ENCODE assay signal across 8 mouse cellular contexts in genomic region chr1:36367698-36368097, GRCm38 (mm10). TPM values are rescaled to one million over a fixed set of nuclear protein-coding genes. Genes with fewer than 3 reads are reported as not detected.
DNase-seq lines count a peak whose midpoint lies in the region; ATAC-seq and TF ChIP-seq lines count a peak whose summit lies in the region.

No protein-coding gene starts in this region.

- no peak overlapping the region for H3K27ac ChIP-seq in heart, embryonic 13.5 days (replicated peaks)
- no peak overlapping the region for H3K27ac ChIP-seq in MEL (ENCODE audit: control insufficient read depth, low read depth, low read length)
- H3K27ac ChIP-seq in forebrain, embryonic 16.5 days (ENCODE audit: low read length): no peak overlapping the region
- no peak overlapping the region for H3K27ac ChIP-seq in liver, embryonic 11.5 days (ENCODE audit: low read depth, low read length)
- no peak overlapping the region for H3K27ac ChIP-seq in stomach, postnatal 0 days (replicated peaks)

- TF ChIP-seq CTCF in MEL (IDR thresholded peaks at IDR 0.05 in 2 of 3, conservative IDR thresholded peaks at IDR 0.05 in 1 of 3; ENCODE audit: control insufficient read depth in 1 of 3, insufficient read depth in 1 of 3, low read depth in 2 of 3, low read length in 3 of 3, poor library complexity in 1 of 3, severe bottlenecking in 1 of 3): no peak
- TF ChIP-seq CTCF in stomach, postnatal 0 days (IDR thresholded peaks at IDR 0.05; ENCODE audit: low read depth): no peak

- H3K9me3 ChIP-seq in heart, embryonic 13.5 days: no peaks in the 10 kb centered on the region
- no peaks in the 10 kb centered on the region for H3K9me3 ChIP-seq in MEL (replicated peaks; ENCODE audit: insufficient read depth, low read length)
- no peaks in the 10 kb centered on the region for H3K9me3 ChIP-seq in forebrain, embryonic 16.5 days (ENCODE audit: control insufficient read depth, low read length)
- no peaks in the 10 kb centered on the region for H3K9me3 ChIP-seq in liver, embryonic 11.5 days (ENCODE audit: control insufficient read depth, low read length)
- no peaks in the 10 kb centered on the region for H3K9me3 ChIP-seq in stomach, postnatal 0 days (ENCODE audit: control insufficient read depth, low read length)

- no peak for TF ChIP-seq EP300 in MEL (IDR thresholded peaks at IDR 0.05; ENCODE audit: low read depth in 1 of 2, low read length in 2 of 2)
- no peak for TF ChIP-seq EP300 in stomach, postnatal 0 days (optimal IDR thresholded peaks at IDR 0.05)

- H3K36me3 ChIP-seq in heart, embryonic 13.5 days: peaks cover 39% of the 10 kb centered on the region
- H3K36me3 ChIP-seq in MEL (ENCODE audit: control insufficient read depth in 1 of 2, insufficient read depth in 2 of 2, low read length in 2 of 2): peaks cover 20 to 31% of the 10 kb centered on the region in 2 experiments
- H3K36me3 ChIP-seq in forebrain, embryonic 16.5 days (ENCODE audit: control insufficient read depth, insufficient read depth): peaks cover 6% of the 10 kb centered on the region; the same call in 1 of the 2 replicates
- H3K36me3 ChIP-seq in liver, embryonic 11.5 days (ENCODE audit: control insufficient read depth, insufficient read depth, low read length): peaks cover 13% of the 10 kb centered on the region; the same call in 1 of the 2 replicates
- H3K36me3 ChIP-seq in stomach, postnatal 0 days (ENCODE audit: control insufficient read depth, insufficient read depth, low read length): no peaks in the 10 kb centered on the region

- no peak for DNase-seq in heart, adult 18-20 months
- no peak for DNase-seq in MEL (ENCODE audit: low read depth, low spot score)
- no peak for DNase-seq in liver, embryonic 11.5 days (ENCODE audit: low spot score)
- DNase-seq in stomach, postnatal 0 days (ENCODE audit: low spot score): no peak
- no peak for DNase-seq in layer of hippocampus, adult 8-10 months (ENCODE audit: low spot score in 2 of 2)

- H3K4me3 ChIP-seq in heart, embryonic 13.5 days: peak overlapping the region; percentile 72
- peak overlapping the region; percentile 79 to 93 for H3K4me3 ChIP-seq in MEL (ENCODE audit: control insufficient read depth in 1 of 2, insufficient read depth in 1 of 2, low read depth in 2 of 2, low read length in 2 of 2)
- peak overlapping the region; percentile 93 for H3K4me3 ChIP-seq in forebrain, embryonic 16.5 days (replicated peaks; ENCODE audit: low read length)
- H3K4me3 ChIP-seq in liver, embryonic 11.5 days (ENCODE audit: low read depth, low read length): peak overlapping the region; percentile 77
- H3K4me3 ChIP-seq in stomach, postnatal 0 days (ENCODE audit: low read depth, low read length): peak overlapping the region; percentile 90

- TF ChIP-seq RAD21 in MEL (IDR thresholded peaks at IDR 0.05; ENCODE audit: low read depth, low read length): no peak

- no peak for TF ChIP-seq POLR2A in MEL (IDR thresholded peaks at IDR 0.05; ENCODE audit: control insufficient read depth in 1 of 2, insufficient read depth in 1 of 2, low read depth in 1 of 2, low read length in 2 of 2, poor library complexity in 1 of 2)

- H3K79me2 ChIP-seq in MEL (ENCODE audit: control insufficient read depth, insufficient read depth, low read length, poor library complexity): peaks cover 33% of the 10 kb centered on the region

- WGBS in heart, embryonic 13.5 days: 46% methylated on average over 12 of the region's 12 CpGs
- 40% methylated on average over 12 of the region's 12 CpGs for WGBS in forebrain, embryonic 16.5 days
- 58% methylated on average over 12 of the region's 12 CpGs for WGBS in liver, embryonic 11.5 days
- WGBS in stomach, postnatal 0 days: 37% methylated on average over 12 of the region's 12 CpGs

- H3K4me2 ChIP-seq in heart, embryonic 13.5 days: peak overlapping the region; percentile 81
- peak overlapping the region; percentile 86 for H3K4me2 ChIP-seq in forebrain, embryonic 16.5 days (ENCODE audit: low read length)
- H3K4me2 ChIP-seq in liver, embryonic 11.5 days: peak overlapping the region; percentile 89
- peak overlapping the region; percentile 77 for H3K4me2 ChIP-seq in stomach, postnatal 0 days (replicated peaks; ENCODE audit: low read depth)

- H3K4me1 ChIP-seq in heart, embryonic 13.5 days: peaks cover 14% of the 10 kb centered on the region
- H3K4me1 ChIP-seq in MEL (ENCODE audit: control insufficient read depth in 1 of 2, insufficient read depth in 2 of 2, low read length in 2 of 2): peaks cover 2 to 19% of the 10 kb centered on the region in 2 experiments; a peak in 2 of 4 replicates
- peaks cover 12% of the 10 kb centered on the region for H3K4me1 ChIP-seq in forebrain, embryonic 16.5 days (replicated peaks; ENCODE audit: control insufficient read depth, insufficient read depth, low read length)
- peaks cover 13% of the 10 kb centered on the region for H3K4me1 ChIP-seq in liver, embryonic 11.5 days (replicated peaks; ENCODE audit: control insufficient read depth, insufficient read depth, low read length)
- peaks cover 2% of the 10 kb centered on the region; the same call in 1 of the 2 replicates for H3K4me1 ChIP-seq in stomach, postnatal 0 days (replicated peaks; ENCODE audit: control insufficient read depth, insufficient read depth)

- no peak for ATAC-seq in heart, embryonic 13.5 days (ENCODE audit: extremely low read depth, insufficient number of reproducible peaks, low FRiP score, low TSS enrichment)
- no peak for ATAC-seq in forebrain, embryonic 16.5 days
- ATAC-seq in liver, embryonic 11.5 days (replicated peaks; ENCODE audit: low FRiP score): no peak
- no peak for ATAC-seq in stomach, postnatal 0 days (ENCODE audit: low FRiP score, low TSS enrichment)
- no peak for ATAC-seq in activated CD4-positive, CD25-positive, alpha-beta regulatory T cell, adult 4 months

- H3K27me3 ChIP-seq in heart, embryonic 13.5 days (replicated peaks): no peaks in the 10 kb centered on the region
- no peaks in the 10 kb centered on the region for H3K27me3 ChIP-seq in MEL (ENCODE audit: control insufficient read depth in 1 of 2, insufficient read depth in 2 of 2, low read length in 2 of 2)
- no peaks in the 10 kb centered on the region for H3K27me3 ChIP-seq in forebrain, embryonic 16.5 days (replicated peaks; ENCODE audit: control insufficient read depth, insufficient read depth, low read length)
- H3K27me3 ChIP-seq in liver, embryonic 11.5 days (replicated peaks; ENCODE audit: control insufficient read depth, insufficient read depth, low read length): no peaks in the 10 kb centered on the region
- no peaks in the 10 kb centered on the region for H3K27me3 ChIP-seq in stomach, postnatal 0 days (ENCODE audit: control insufficient read depth, insufficient read depth, low read length)

- H3K9ac ChIP-seq in heart, embryonic 13.5 days: peak overlapping the region; percentile 92
- peak overlapping the region; percentile 91 for H3K9ac ChIP-seq in MEL (ENCODE audit: control insufficient read depth, low read depth, low read length, poor library complexity, severe bottlenecking)
- no peak overlapping the region; the same call in 1 of the 2 replicates for H3K9ac ChIP-seq in forebrain, embryonic 16.5 days (replicated peaks; ENCODE audit: low read depth, low read length)
- peak overlapping the region; percentile 86 for H3K9ac ChIP-seq in liver, embryonic 11.5 days (ENCODE audit: low read depth, low read length)
- H3K9ac ChIP-seq in stomach, postnatal 0 days (ENCODE audit: low read length): 0 out of 2 replicates have a peak overlapping the region, but pooled peaks have one; percentile 13

TF ChIP-seq in MEL, 35 proteins besides CTCF, POLR2A, EP300 and RAD21:
- TF ChIP-seq ZMIZ1 (IDR thresholded peaks at IDR 0.05; ENCODE audit: low read depth, low read length) (no peak), MAX (IDR thresholded peaks at IDR 0.05; ENCODE audit: low read length) (no peak), POLR2AphosphoS5 (IDR thresholded peaks at IDR 0.05; ENCODE audit: borderline replicate concordance, low read depth, low read length) (no peak)

RNA-seq across cellular contexts. Expression of gene Kansl3, which starts 1.3 kb away (rescaled TPM):
- polyA plus RNA-seq in heart, embryonic 13.5 days (2015; fragmentation: Nextera tagmentation; extraction: Ambion mirVana): 39.0 and 39.5 TPM in 2 replicates
- 10 to 100 TPM; 55.4 to 62.3 TPM for total RNA-seq in heart, adult 18-20 months (2021)
- 26.4 and 29.0 TPM in 2 replicates for total RNA-seq in MEL (2012; rRNA removed)
- 10 to 100 TPM; 45.6 to 55.4 TPM for polyA plus RNA-seq in MEL (2012; ENCODE audit: insufficient read depth in 1 of 2, insufficient read length in 2 of 2, low read depth in 1 of 2, low replicate concordance in 2 of 2, missing spikeins in 1 of 2)
- 36.1 and 43.0 TPM in 2 replicates for polyA plus RNA-seq in forebrain, embryonic 16.5 days (2015; fragmentation: Nextera tagmentation; extraction: Ambion mirVana)
- 27.9 and 29.2 TPM in 2 replicates for polyA plus RNA-seq in liver, embryonic 11.5 days (2014; fragmentation: Nextera tagmentation; extraction: Ambion mirVana)
- 16.2 and 18.0 TPM in 2 replicates for polyA plus RNA-seq in stomach, postnatal 0 days (2015; fragmentation: Nextera tagmentation; extraction: Ambion mirVana)
- polyA plus RNA-seq in activated CD4-positive, CD25-positive, alpha-beta regulatory T cell, adult 4 months (2017; shearing (Covaris generic)): 10 to 100 TPM; 43.4 to 44.7 TPM
- 10 to 100 TPM; 60.0 to 93.5 (median 78.2) TPM for total RNA-seq in layer of hippocampus, adult 8-10 months (2022)

RNA-seq across cellular contexts. Expression of gene Fer1l5, which starts 4.4 kb away (rescaled TPM):
- 0.78 and 0.89 TPM in 2 replicates for polyA plus RNA-seq in heart, embryonic 13.5 days (2015; fragmentation: Nextera tagmentation; extraction: Ambion mirVana)
- total RNA-seq in heart, adult 18-20 months (2021): not detected
- total RNA-seq in MEL (2012; rRNA removed): 0.13 TPM in 1 of 2 replicates, not detected in the other
- 1 to 10 TPM in 1 of 2 experiments, not detected in 1; 2.3 TPM for polyA plus RNA-seq in MEL (2012; ENCODE audit: insufficient read depth in 1 of 2, insufficient read length in 2 of 2, low read depth in 1 of 2, low replicate concordance in 2 of 2, missing spikeins in 1 of 2)
- polyA plus RNA-seq in forebrain, embryonic 16.5 days (2015; fragmentation: Nextera tagmentation; extraction: Ambion mirVana): 2.0 and 3.2 TPM in 2 replicates
- polyA plus RNA-seq in liver, embryonic 11.5 days (2014; fragmentation: Nextera tagmentation; extraction: Ambion mirVana): 0.51 and 0.71 TPM in 2 replicates
- 0.13 and 0.21 TPM in 2 replicates for polyA plus RNA-seq in stomach, postnatal 0 days (2015; fragmentation: Nextera tagmentation; extraction: Ambion mirVana)
- under 1 TPM in 1 of 2 experiments, not detected in 1; 0.42 TPM for polyA plus RNA-seq in activated CD4-positive, CD25-positive, alpha-beta regulatory T cell, adult 4 months (2017; shearing (Covaris generic))
- not detected for total RNA-seq in layer of hippocampus, adult 8-10 months (2022)
